Mouse (Mus musculus) layer of hippocampus, postnatal 25 days (tissue): Measurements from ENCODE around the gene Zfp36l1. TPM values are rescaled to one million over a fixed set of nuclear protein-coding genes. Genes with fewer than 3 reads are reported as not detected.
A peak's percentile ranks its signal among the peaks of the same experiment; 100 is the strongest.

Experiments
- DNase-seq, 2 experiments: peaks; one replicate each; pipeline ENCODE4 v3.0.0; 2022; ENCODE audit warnings: mixed read lengths in 2 of 2, low spot score in 1 of 2; ENCODE audit errors: extremely low spot score in 1 of 2
- total RNA-seq, 2 experiments: library from RNA; stranded (reverse); gene quantifications; 2 replicates each; pipeline ENCODE4 v1.2.3; 2021

The Zfp36l1 gene
- 10 to 100 TPM; 37.2 to 40.8 TPM for total RNA-seq

DNA sequence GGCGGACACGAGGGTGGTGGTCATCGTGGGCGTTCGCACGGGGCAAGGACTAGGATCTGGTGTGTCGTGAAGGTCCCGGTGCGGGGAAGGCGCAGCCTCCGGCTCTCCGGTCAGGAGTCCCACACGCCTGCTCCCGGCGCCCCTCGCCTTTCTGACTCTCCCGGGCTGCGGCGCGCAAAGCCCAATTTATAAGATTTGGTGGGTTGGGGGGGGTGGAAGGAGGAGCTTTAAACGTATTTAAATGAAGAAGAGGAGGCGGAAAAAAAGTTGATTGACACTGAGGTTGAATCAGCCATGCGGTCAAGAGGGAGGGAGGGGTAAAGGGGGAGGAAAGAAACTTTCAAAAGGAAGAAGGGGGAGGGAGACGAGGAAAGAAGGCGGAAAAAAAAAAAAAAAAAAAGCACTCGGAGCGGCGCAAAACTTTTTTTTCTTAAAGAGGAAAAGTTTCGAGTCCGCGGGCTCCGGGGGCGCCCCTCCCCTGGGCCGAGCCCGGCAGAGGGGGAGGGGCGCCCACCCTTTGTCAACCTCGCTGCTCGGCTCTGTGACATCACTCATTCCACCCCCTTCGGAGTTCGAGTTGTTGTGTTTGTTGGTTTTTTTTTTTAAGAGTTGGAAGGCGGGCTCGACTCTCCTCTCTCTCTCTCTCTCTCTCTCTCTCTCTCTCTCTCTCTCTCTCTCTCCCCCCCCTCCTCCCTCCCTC lies at the start of gene Zfp36l1:
Gene Zfp36l1, minus strand, starts transcription at position 162 of the 700 bp plus-strand sequence.
- DNase-seq = peak; percentile 59 to 63

DNA sequence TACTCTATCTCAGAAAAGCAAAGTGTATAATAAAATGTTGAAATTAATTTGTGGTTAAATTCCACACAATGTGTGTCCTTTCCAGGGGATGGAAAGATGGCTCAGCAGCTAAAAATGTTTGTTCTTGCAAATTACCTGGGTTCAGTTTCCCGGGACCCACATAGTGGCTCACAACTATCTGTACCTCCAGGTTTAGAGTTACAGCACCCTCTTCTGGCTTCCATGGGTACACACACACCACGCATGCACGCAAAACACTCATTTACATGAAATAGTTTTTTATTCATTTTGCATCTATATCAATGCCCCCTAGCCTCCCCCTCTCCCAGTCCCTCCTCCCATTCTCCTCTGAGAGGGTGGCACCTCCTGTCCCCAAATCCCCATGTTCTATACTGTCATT lies 49.6 kb upstream of the Zfp36l1 start:
- no peak for DNase-seq

DNA sequence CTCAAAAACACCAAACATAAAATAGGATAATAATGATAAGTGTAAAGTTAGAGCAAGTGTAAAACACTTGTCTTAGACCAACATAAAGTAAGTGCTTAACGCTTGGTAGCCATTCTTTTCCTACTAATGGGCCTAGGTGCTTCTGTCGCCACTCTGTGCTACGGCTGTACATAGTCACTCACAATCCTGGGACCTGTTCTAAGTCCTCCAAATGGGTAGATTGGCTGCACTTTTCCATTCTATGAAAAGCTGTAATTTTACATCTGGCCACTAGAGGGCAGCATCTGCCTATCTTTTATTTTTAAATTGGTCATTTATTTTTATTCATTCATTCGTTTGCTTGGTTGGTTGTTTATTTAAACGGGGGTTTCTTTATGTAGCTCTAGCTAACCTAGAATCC lies 44.9 kb upstream of the Zfp36l1 start:
- no peak for DNase-seq

DNA sequence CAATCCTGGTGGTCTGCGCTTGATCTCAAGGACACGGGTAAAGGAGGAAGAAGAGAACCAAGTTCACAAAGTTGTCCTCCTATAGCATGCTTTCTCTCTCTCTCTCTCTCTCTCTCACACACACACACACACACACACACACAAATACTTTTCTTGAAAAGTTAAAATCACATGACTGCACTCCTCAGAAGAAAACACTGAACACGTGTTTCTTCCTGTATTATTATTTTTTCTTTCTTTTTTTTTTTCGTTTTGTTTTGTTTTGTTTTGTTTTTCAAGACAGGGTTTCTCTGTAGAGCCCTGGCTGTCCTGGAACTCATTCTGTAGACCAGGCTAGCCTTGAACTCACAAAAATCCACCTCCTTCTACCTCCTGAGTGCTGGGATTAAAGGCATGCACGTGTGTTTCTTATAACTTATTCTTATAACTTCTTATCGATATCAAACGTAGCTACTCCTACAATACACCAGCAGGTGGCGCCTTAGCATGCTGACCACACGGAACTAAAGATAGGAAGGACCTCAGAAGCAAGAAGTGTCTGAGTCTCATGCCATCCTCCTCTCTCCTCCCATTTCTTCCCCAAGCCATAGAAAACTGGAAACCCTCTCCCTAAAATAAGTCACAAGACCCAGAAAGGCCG lies 41.0 kb upstream of the Zfp36l1 start:
- DNase-seq = peak in 1 of 2 experiments; percentile 67

DNA sequence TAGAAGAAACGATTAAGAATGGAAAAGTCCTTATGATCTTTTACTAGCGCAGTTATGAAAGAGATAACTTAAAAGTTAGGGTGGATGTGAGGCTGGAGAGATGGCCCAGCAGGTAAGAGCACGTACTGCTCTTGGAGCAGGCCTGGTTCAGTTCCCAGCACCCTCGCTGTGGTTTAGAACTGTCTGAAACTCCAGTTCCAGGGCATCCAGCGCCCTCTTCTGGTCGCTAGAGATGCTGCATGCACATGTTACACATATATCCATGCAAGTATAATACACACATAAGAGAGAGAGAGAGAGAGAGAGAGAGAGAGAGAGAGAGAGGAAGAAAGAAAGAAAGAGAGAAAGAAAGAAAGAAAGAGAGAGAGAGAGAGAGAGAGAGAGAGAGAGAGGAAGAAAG lies 40.3 kb upstream of the Zfp36l1 start:
- no peak for DNase-seq

DNA sequence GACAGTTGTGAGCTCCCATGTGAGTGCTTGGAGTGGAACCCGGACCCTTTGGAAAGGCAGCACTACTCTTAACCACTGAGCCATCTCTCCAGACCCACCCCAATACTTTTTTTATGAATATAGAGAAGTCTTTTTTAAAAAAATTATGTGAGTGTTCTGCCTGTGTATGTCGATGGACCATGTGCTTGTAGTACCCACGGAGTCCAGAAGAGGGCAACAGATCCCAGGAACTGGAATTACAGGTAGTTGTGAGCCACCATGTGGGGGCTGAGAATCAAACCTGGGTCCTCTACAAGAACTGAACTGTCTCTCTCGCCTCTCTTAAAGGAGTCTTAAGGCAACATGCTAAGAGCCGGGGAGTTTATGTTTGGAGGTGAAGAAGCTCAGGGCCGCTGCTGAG lies 39.0 kb upstream of the Zfp36l1 start:
- no peak for DNase-seq

DNA sequence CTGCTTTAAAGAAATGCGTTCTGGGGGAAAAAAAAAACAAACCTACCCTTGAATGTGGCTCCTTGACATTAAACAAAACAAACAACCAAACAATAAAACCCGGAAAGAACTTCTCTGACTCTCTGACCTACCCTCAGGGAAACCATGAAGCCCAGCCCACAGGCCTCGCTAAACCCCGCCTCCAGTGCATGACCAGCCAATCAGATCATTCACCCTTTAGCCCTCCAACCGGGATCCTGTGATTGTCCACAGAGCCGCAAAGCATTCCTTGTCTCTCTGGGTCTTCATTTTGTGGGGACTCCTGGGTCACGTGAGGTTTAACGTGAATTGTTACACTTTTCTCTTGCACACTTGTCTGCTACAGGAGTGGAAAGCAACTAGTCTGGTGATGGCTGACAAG lies 37.8 kb upstream of the Zfp36l1 start:
- DNase-seq = no peak

DNA sequence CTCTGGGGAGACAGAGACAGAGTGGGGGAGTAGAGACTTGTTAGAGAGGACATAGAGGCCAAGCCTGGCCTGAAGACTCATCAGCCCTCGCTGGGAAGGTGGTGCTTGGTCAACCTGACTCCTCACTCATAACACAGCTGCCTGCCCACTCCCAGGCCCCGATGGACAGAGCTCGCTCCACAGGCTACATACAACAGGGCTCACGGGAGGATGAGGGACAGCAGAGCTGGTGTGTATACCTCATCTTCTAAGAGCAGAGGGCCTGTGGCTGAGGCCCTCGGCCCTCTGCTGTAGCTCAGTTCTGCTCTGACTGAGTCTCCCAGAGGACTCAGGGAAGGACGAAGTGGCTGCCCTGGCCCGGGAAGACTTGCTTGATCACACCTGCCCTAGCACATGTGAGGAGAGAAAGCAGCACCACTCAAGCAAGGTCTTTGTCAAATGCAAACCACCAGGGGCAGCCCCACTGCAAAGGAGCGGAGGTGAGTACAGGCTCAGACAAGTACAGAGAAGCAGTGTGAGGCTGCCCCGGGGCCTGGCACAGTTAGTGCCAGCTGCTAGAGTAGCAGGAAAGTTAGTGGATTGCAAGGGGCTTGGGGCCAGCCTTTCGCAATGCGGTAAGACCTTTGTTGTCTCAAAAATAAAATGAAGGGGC lies 34.9 kb upstream of the Zfp36l1 start:
- no peak for DNase-seq

DNA sequence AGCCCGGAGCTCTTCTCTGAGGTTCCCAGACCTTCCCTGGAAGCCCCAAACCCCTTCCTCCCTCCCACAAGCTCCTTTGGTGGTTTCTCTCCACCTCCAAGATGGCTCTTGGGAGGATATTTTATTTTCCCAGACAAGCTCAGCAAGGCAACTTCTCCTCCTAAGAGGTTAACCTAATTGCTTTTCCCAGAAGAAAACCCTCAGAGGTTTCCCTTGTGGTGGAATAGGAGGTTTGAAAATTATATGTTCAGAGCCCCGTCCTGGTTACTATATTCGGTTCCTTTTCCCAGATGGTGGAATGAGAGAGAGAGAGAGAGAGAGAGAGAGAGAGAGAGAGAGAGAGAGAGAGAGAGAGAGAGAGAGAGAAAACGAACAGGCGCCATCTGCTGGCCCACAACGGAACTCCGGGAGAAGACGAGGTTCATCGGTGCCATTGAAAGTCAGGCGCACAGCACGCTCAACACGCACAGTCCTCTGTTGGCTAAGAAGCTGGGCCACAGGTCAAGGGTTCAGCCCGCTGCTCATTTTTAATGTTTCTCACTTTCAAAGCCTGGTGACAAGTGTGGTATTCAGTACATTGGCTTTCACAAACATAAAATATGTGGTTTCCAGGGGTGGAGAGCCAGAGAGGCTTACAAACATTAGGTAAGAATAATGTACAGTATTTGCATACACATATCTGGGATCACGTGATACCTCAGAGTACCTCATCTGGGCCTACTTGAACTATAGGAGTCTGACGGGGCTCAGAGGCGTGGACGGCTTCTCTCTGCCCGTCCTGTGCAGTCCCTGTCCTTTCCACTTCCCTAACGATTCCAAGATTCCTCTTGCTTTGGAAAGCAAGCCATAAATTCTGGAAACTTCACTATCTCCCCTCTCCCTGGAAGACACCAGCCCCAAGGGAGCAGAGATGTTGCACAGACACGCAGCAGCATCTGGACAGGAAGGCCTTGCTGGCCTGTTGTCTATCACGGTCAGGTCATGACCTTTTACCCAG lies 33.7 kb upstream of the Zfp36l1 start:
- peak; percentile 54 to 86 for DNase-seq

DNA sequence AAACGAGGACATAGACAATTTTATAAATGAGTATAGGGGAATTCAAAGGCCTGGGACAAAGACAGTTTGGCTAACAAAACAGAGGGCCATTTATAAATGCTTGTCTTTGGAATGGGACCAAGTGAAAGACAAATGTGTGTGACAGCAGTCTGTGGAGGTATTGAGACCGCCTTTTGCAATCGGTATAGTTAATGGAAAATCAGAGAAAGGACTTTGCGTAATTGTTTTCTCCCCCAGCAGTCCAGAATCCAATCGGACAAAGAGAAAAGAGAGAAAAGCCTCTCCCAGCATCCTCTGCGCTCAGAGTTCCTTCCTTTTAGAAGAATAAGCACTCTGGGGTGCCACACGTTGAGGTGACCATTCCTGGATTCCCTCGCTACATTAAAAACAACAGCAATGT lies 32.6 kb upstream of the Zfp36l1 start:
- no peak for DNase-seq

DNA sequence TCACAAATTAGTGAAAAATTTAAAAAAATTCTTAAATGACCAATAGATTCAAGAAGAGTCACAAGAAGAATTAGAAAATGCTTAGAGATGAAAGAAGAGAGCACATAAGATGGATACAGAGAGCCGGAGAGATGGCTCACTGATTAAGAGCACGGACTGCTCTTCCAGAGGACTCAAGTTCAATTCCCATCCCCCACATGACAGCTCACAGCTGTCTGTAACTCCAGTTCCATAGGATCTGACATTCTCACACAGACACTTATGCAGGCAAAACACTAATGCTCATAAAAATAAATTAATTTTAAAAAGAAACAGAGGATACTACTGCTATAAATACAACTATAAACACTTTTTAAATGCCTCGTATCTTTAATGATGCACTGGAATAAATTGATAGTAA lies 32.0 kb upstream of the Zfp36l1 start:
- DNase-seq = no peak

DNA sequence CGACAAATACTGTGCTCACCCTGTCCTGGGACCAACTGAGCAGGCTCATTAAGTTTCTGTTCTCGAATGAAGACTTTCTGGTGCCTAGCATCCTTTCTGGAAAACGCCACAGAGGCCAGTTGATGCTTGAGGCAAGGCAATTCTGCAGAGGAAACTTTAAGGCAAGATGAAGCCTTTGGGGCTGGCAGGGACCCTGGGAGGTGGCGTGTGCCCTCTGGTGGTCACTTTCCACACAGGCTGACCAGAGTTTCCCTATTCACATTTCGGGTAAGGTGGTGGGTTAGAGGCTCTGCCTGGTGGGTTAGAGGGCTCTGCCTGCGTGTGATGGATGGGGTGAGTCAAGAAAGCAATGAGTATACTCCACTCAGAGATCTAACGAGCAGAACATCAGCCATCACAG lies 28.7 kb upstream of the Zfp36l1 start:
- DNase-seq = peak; percentile 44 to 69

DNA sequence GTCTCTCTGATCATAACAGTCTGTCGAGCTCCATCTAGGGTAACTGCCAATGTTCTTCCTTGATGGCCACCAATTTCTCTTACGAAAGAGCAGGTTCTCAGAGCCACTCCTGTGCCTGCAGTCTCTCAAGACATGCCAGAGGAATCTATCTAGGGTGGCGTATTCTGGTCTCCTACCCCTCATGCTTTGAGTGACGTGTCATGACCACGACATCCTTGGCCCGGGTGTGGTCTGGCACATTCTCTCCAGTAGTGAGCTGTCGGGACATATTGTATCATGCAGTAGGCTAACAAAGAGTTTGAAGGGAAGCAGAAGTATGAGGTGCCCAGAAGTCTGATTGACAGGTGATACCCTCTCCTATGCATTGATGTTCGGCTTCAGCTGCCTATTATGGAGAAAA lies 28.2 kb upstream of the Zfp36l1 start:
- DNase-seq = no peak

DNA sequence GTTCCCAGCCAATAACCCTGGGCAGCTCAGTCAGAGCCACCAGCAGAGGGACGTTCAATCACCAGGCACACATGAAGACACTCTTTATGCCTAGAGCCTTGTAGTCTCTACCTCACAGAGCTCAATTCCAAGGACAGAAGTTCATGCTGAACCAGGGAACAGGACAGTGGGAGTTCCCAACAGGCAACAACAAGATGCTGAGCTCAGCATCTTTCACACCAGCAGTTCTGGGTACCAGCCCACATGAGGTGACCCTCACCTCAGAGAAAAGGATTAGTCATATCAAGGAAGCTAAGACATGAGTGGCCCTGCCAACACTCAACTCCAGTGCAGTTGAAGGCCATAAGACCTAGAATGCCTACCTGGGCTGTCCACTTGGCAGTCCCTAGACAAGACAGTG lies 24.9 kb upstream of the Zfp36l1 start:
- no peak for DNase-seq

DNA sequence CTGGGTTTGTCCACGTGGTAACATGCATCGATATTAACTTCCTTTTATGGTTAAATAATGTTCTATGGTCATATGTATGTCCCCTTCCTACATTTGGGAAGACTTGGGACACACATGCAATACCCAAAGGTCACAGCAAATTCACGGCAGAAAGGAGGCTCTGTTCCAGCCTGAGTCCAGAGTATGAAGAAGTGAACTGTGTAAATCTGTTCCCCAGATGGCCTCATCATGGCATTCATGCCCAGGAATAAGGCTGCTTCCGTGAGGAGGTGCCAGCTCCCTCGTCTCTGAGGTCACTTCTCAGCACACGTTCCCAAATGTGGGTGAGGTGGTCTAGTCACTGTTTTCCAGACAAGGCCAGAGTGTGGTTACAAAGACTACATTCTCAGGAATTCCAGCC lies 24.4 kb upstream of the Zfp36l1 start:
- no peak for DNase-seq

DNA sequence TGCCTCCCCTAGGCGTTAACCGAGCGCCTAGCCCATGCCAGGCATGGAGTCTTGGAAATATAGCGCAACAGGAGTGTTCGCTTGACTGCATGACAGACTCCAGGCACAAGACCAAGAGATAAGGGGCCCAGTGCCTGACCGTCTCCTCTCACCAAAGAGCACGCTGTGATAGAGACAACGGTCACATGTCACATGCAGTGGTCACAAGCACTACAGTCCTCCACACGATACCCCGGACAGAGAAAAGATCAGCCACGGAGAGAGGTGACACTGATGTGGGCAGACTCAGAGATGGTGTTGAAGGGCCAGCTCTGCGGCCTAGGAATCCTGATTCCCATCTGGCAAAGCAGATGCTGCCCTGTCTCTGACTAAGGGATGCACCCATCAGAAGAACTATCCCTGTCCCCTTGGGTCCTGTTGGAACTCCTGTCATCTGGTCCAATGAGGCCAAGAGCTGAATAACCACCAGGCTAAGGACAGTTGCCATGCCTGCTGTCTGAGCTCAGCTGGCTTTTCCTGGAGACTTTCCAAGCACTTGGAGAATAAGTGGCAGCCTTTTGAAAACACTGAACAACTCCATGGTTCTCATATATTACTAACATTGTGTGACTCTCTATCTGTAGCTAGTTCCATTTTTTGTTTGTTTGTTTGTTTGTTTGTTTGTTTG lies 23.6 kb upstream of the Zfp36l1 start:
- DNase-seq = no peak

DNA sequence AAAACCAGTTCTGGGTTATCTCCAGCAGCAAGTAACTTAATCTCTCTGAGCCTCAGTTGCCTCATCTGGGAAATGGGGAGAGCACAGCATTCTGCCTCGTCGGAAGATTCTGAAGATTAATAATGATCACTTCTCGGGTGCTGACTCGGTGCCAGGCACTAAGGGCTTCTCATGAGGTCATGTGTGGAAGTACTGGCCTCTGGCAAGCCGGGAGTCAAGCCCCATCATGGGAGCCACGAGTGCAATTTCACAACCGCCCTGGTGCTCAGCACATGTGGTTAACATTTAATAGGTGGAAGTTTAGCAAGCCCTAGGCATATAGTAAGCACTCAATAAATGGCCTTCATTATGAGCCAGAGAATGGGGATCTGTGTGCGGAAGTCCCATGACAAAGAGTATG lies 22.4 kb upstream of the Zfp36l1 start:
- no peak for DNase-seq

DNA sequence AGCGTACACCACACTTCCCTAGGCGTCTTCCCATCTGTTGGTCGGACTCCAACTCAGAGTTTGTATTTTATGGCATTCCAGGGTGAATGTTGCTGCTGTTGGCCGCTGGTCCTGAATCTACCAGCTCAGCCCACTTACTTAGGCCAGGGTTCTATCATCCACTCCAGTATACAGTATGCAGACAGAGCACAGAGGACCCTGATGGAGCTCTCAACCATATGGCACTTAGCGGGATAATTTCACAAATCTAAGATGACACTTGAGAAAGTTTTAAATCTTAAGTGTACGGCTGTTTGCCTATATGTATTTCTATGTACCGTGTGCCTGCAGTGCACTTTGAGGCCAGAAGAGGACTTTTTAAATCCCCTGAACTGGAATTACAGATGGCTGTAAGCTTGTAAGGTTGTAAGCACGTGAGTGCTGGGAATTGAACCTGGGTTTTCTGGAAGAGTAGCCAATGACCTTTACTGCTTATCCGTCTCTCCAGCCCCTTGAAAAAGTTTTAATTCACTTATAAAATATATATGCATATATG lies 20.3 kb upstream of the Zfp36l1 start:
- DNase-seq = no peak

DNA sequence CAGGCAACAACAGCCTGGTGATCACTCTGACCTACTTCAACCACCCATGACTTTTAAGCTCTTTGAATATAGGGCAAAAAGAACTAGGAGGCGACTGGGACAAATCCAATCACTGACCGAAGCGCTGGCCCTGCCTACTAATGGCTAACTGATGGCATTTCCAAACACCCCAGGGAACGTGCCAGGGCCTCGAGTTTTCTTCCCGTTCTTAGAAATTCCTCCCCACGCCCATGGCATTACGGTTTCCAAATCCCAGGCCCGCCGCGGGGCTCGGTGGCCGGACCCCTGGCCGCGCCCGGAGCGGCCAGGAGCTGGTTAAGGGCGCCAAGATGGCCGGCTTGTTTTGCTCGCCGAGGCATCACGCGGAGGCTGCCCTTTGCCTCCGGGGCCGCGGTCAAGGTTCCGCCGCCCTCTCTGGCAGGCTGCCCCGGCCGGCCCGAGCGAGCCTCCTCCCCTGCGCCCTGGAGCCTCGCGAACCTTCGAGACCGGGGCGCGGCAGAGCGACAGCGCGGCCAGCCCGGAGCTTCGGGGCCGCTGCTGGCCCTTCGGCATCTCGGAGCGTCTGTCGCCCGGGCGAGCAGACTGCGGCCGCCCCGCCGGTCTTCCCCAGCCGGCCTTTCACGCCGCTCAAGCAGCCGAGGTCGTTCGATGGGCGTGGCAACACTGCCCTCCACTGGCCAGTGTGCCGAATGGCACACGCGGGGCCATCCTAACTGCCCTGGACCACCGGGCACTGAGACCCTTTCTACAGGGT lies 19.6 kb upstream of the Zfp36l1 start:
- peak; percentile 71 to 72 for DNase-seq
